Mouse (Mus musculus) stomach, embryonic 15.5 days (tissue): Measurements from ENCODE around the gene Ndufb3. TPM values are rescaled to one million over a fixed set of nuclear protein-coding genes. Genes with fewer than 3 reads are reported as not detected.
"Not testable (repeated sequence)": the region's sequence is repeated elsewhere in the genome, so short reads cannot be mapped to it uniquely, and the experiment has no call there.

Experiments
- ATAC-seq: fragments of 200-750 bp; cut with Nextera tagmentation; 2 replicates; pipeline ENCODE4 v1.8.0; 2017; ENCODE audit warnings: low read depth, moderate number of reproducible peaks, moderate TSS enrichment; ENCODE audit not compliant: insufficient read depth, low FRiP score
- H3K27ac ChIP-seq: fragments of 300-500 bp; sonication (generic); 2 replicates; pipeline ENCODE4 v1.5.1; 2015; ENCODE audit warnings: mild to moderate bottlenecking, inconsistent platforms
- H3K27me3 ChIP-seq: fragments of 300-500 bp; sonication (generic); replicated peaks from 2 replicates; pipeline ENCODE4 v1.6.1; 2015; ENCODE audit warnings: inconsistent platforms
- H3K36me3 ChIP-seq: fragments of 300-500 bp; sonication (generic); 2 replicates; pipeline ENCODE4 v1.6.1; 2015; ENCODE audit warnings: inconsistent platforms
- H3K4me1 ChIP-seq: fragments of 300-500 bp; sonication (generic); 2 replicates; pipeline ENCODE4 v1.6.1; 2015; ENCODE audit warnings: inconsistent platforms
- H3K4me2 ChIP-seq: fragments of 300-500 bp; sonication (generic); 2 replicates; pipeline ENCODE4 v1.6.1; 2015; ENCODE audit warnings: mild to moderate bottlenecking, inconsistent platforms
- H3K4me3 ChIP-seq: fragments of 300-500 bp; sonication (generic); replicated peaks from 2 replicates; pipeline ENCODE4 v1.5.1; 2015; ENCODE audit warnings: inconsistent platforms
- H3K9ac ChIP-seq: fragments of 300-500 bp; sonication (generic); 2 replicates; pipeline ENCODE4 v1.6.1; 2015; ENCODE audit warnings: inconsistent platforms
- H3K9me3 ChIP-seq: fragments of 300-500 bp; sonication (generic); 2 replicates; pipeline ENCODE4 v1.6.1; 2016; ENCODE audit warnings: inconsistent platforms
- WGBS: fragments of 180-500 bp; shearing (Covaris S2); methylation state at CpG from one replicate; pipeline ENCODE4 v1.1.7; 2015; 5-methylcytosine and 5-hydroxymethylcytosine counted together
- polyA plus RNA-seq: library from polyadenylated mRNA; unstranded; fragments of >200 nt; fragmentation: Nextera tagmentation; extraction: Ambion mirVana; gene quantifications from 2 replicates; pipeline ENCODE4 v1.2.1, GENCODE M21; 2015

The Ndufb3 gene
- 178 and 184 TPM in 2 replicates for polyA plus RNA-seq

DNA sequence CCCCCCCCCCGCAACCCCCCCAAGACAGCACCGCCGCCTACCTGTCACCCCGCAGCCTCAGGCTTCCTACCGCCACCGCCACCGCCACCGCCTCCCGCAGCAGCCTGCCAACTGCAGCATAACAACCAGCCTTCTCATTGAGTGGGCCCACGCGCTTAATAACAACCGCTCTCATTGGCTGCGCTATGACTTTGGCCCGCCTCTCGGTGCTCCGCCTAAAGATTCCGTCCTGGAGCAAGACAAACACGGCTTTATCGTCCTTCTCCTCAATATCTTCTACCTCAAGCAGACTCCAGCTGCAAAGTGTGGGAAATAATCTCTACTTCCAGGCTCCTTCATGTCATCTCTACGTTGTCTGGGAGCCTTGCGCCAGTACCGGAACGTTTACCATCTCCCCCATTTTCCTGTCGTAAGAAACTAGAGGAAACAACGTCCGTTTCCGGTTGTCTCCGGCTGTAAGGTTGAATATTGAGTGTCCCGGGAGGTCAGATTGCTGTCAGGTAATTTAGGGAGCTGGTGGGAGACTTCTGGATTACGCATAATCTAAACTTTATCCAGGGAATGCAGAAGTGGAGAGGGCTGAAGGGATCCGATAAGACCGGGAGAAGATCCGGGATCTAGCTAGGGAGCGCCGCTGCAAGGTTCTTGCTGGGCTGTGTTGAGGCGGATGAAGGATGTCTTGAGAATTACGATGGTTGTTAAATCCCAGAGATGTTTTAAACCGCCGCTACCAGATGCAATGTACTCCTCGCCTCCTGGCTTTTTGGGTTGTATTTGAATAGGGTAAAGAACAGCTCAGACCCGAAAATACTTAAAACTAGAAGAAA, at the start of gene Ndufb3, which contains the start of gene Fam126b:
Ndufb3 (plus strand) TSS at position 214 of the 827 bp plus-strand sequence.
Fam126b (minus strand) TSS at position 153 of the 827 bp plus-strand sequence.
- H3K4me3 ChIP-seq: peak within 1 kb of the TSS; percentile 85
- peak within 1 kb of the TSS; percentile 83 for H3K27ac ChIP-seq
- H3K36me3 ChIP-seq: no peaks in the 10 kb centered on the region
- under 1% methylated on average over 41 of the region's 41 CpGs for WGBS
- H3K27me3 ChIP-seq: no peaks in the 10 kb centered on the region
- peak; percentile 94 for ATAC-seq
- H3K4me2 ChIP-seq: peak within 1 kb of the TSS; percentile 78
- peaks cover 3% of the 10 kb centered on the region; the same call in 1 of the 2 replicates for H3K4me1 ChIP-seq
- peak within 1 kb of the TSS; percentile 77 for H3K9ac ChIP-seq
- H3K9me3 ChIP-seq: no peaks in the 10 kb centered on the region

GRCm38 (mm10) chr1:58541386-58541785, 44.8 kb upstream of the Ndufb3 start:
- Histone ChIP-seq H3K4me2 (no peak overlapping the region), H3K9me3 (no peaks in the 10 kb centered on the region), H3K9ac (no peak overlapping the region), H3K4me1 (no peaks in the 10 kb centered on the region), H3K36me3 (peaks cover 24% of the 10 kb centered on the region; the same call in 1 of the 2 replicates), H3K27me3 (no peaks in the 10 kb centered on the region), H3K4me3 (no peak overlapping the region), H3K27ac (no peak overlapping the region)
- ATAC-seq: no peak
- 74% methylated on average over 1 of the region's 1 CpGs for WGBS

DNA sequence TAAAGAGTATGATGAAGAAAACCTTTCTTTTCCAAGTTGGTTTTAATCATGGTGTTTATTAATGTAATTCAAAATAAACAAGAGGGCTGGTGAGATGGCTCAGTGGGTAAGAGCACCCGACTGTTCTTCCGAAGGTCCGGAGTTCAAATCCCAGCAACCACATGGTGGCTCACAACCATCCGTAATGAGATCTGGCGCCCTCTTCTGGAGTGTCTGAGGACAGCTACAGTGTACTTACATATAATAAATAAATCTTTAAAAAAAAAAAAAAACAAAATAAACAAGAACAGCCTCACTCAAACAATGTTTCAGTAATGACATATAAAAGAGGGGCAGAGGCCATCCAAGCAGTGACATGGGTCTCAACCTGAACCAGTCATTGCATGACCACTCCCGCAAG, 25.8 kb upstream of the Ndufb3 start:
- H3K4me3 ChIP-seq, H3K4me1 ChIP-seq, H3K27me3 ChIP-seq, H3K4me2 ChIP-seq, H3K36me3 ChIP-seq, ATAC-seq, H3K9me3 ChIP-seq, H3K27ac ChIP-seq, H3K9ac ChIP-seq: not testable (repeated sequence)
- 91% methylated on average over 6 of the region's 6 CpGs for WGBS

- ATAC-seq: no peak
- no peak overlapping the region for H3K27ac ChIP-seq
- H3K27me3 ChIP-seq: no peaks in the 10 kb centered on the region
- H3K4me3 ChIP-seq: no peak overlapping the region
- no peak overlapping the region for H3K9ac ChIP-seq
- no peaks in the 10 kb centered on the region for H3K9me3 ChIP-seq
- 91% methylated on average over 1 of the region's 1 CpGs for WGBS
- no peaks in the 10 kb centered on the region for H3K4me1 ChIP-seq
- no peak overlapping the region for H3K4me2 ChIP-seq
- 0 out of 2 replicates have a peak, but pooled peaks cover 5% of the 10 kb centered on the region for H3K36me3 ChIP-seq
Measured at GRCm38 (mm10) chr1:58562455-58562854, 23.7 kb upstream of the Ndufb3 start.

- H3K27me3 ChIP-seq: no peaks in the 10 kb centered on the region
- no peak overlapping the region for H3K4me3 ChIP-seq
- H3K9me3 ChIP-seq: no peaks in the 10 kb centered on the region
- ATAC-seq: no peak
- H3K4me1 ChIP-seq: no peaks in the 10 kb centered on the region
- 0 out of 2 replicates have a peak, but pooled peaks cover 3% of the 10 kb centered on the region for H3K36me3 ChIP-seq
- no peak overlapping the region for H3K9ac ChIP-seq
- H3K27ac ChIP-seq: no peak overlapping the region
- 91% methylated on average over 5 of the region's 5 CpGs for WGBS
- H3K4me2 ChIP-seq: no peak overlapping the region
Measured at GRCm38 (mm10) chr1:58564981-58565380, 21.2 kb upstream of the Ndufb3 start.

GRCm38 (mm10) chr1:58566621-58567020, 19.6 kb upstream of the Ndufb3 start:
- no peaks in the 10 kb centered on the region for H3K36me3 ChIP-seq
- H3K4me3 ChIP-seq: no peak overlapping the region

DNA sequence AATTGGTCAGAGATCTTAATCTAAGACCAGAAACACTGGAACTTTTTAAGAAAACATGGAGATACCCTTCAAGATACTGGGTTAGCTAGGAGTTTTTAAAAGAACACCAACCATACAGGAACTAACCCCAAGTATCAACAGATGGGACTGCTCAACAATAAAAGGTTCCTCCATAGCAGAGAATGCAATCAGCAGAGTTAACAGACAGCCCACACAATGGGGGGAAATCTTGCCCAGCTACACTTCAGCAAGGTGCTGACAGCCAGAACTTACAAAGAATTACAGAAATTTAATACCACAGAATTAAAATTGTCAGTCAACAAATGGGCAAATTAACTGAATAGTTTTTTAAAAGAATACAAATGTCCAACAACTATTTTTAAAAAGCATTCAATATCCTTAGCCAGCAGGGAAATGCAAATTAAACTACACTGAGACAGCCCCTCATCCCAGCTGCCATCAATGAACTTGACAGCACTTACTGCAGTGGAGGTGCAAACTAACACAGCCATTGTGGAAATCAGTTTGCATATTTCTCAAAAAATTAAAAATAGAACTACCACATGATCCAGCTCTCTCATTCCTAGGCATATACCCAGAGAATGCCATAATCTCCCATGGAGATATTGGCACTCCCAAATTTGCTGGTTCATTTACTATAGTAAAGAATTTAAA, 17.6 kb upstream of the Ndufb3 start:
- Histone ChIP-seq H3K9ac (no peak overlapping the region), H3K9me3 (no peaks in the 10 kb centered on the region), H3K4me1 (no peaks in the 10 kb centered on the region), H3K36me3 (no peaks in the 10 kb centered on the region), H3K27ac (no peak overlapping the region), H3K4me2 (no peak overlapping the region), H3K27me3 (no peaks in the 10 kb centered on the region), H3K4me3 (no peak overlapping the region)
- no peak for ATAC-seq

More at GRCm38 (mm10) chr1:58566621-58567020, 19.6 kb upstream of the Ndufb3 start:
- no peak for ATAC-seq
- Histone ChIP-seq H3K27ac (no peak overlapping the region), H3K9me3 (no peaks in the 10 kb centered on the region), H3K27me3 (no peaks in the 10 kb centered on the region), H3K4me2 (no peak overlapping the region), H3K9ac (no peak overlapping the region), H3K4me1 (no peaks in the 10 kb centered on the region)

- Histone ChIP-seq H3K4me3 (no peak overlapping the region), H3K27ac (no peak overlapping the region), H3K4me1 (no peaks in the 10 kb centered on the region), H3K36me3 (no peaks in the 10 kb centered on the region), H3K4me2 (no peak overlapping the region), H3K27me3 (no peaks in the 10 kb centered on the region), H3K9ac (no peak overlapping the region), H3K9me3 (no peaks in the 10 kb centered on the region)
- no peak for ATAC-seq
- 46% methylated on average over 4 of the region's 4 CpGs for WGBS
Measured at GRCm38 (mm10) chr1:58570437-58570836, 15.7 kb upstream of the Ndufb3 start.

- ATAC-seq: no peak
- 88% methylated on average over 2 of the region's 2 CpGs for WGBS
- Histone ChIP-seq H3K27me3 (no peaks in the 10 kb centered on the region), H3K36me3 (no peaks in the 10 kb centered on the region), H3K27ac (no peak overlapping the region), H3K9ac (no peak overlapping the region), H3K4me1 (no peaks in the 10 kb centered on the region), H3K4me2 (no peak overlapping the region), H3K9me3 (no peaks in the 10 kb centered on the region), H3K4me3 (no peak overlapping the region)
Measured at GRCm38 (mm10) chr1:58579179-58579578, 7.0 kb upstream of the Ndufb3 start.

- ATAC-seq: no peak
- 63% methylated on average over 1 of the region's 1 CpGs for WGBS
- Histone ChIP-seq H3K4me2 (no peak overlapping the region), H3K9me3 (no peaks in the 10 kb centered on the region), H3K27me3 (no peaks in the 10 kb centered on the region), H3K27ac (no peak overlapping the region), H3K36me3 (no peaks in the 10 kb centered on the region), H3K4me1 (peaks cover 3% of the 10 kb centered on the region; the same call in 1 of the 2 replicates), H3K9ac (no peak overlapping the region), H3K4me3 (no peak overlapping the region)
Measured at GRCm38 (mm10) chr1:58582611-58583010, 3.6 kb upstream of the Ndufb3 start.

DNA sequence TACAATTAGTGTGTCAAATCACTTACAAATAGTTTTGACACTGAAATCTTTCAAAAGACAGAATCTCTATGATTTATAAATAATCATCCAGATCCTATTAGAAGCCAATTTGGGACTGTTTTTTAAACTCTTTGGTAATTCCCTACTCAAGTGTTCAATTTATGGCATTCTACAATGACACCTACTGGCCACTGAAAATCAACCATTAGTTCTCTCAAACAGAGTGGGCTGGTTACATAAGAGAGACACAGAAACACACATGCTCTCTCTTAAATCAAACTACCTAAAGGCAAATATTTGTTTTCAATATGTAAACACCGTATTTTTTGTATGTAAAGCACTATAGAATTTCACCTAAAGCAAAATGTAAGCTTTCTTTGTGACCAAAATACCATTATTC, 1.9 kb upstream of the Ndufb3 start:
- no peak overlapping the region for H3K4me2 ChIP-seq
- H3K4me1 ChIP-seq: peaks cover 3% of the 10 kb centered on the region; the same call in 1 of the 2 replicates
- no peaks in the 10 kb centered on the region for H3K36me3 ChIP-seq
- H3K27me3 ChIP-seq: no peaks in the 10 kb centered on the region
- ATAC-seq: no peak
- H3K9ac ChIP-seq: no peak overlapping the region
- H3K9me3 ChIP-seq: no peaks in the 10 kb centered on the region
- no peak overlapping the region for H3K27ac ChIP-seq
- H3K4me3 ChIP-seq: no peak overlapping the region
- WGBS: 56% methylated on average over 1 of the region's 1 CpGs
